Mouse (Mus musculus): ENCODE results near the gene H2al2a.

DNA sequence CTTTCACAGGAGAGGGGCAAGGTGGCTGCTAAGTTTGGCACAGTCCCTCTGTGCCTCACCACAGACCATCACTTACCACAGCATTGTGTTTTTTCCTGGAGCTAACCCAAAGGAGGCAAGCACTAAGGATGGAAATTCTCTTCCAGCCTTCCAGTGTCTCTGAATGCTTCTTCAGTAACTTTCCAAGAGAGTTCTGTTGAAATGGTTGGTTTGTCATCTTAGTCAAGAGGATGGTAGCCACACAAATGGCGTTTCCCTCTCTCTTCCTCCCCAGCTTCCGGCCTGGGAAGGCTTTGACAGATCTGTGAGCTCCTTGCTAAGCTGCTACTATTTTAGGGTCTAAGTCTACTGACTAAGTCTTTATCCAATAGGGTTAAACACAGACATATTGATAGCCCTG lies 40.7 kb upstream of the H2al2a start, which contains the start of gene A930004D18Rik:
- TF ChIP-seq GATA1 (IDR thresholded peaks at IDR 0.05; ENCODE audit: borderline replicate concordance, low read length) = no peak
- no peak for TF ChIP-seq FLI1 (IDR thresholded peaks at IDR 0.05; ENCODE audit: low read length)
